Mouse (Mus musculus) left cerebral cortex, postnatal 14 days (tissue): ENCODE measurements at regions not wholly inside any gene's neighbourhood (a gene's known extent, or its start where the extent isn't known, plus 50 kb on each side); places are given as distances from the start of the nearest gene placed in this dataset.

Source experiments
- DNase-seq, 2 experiments: peaks; one replicate each; pipeline ENCODE4 v3.0.0; 2021 to 2022; ENCODE audit warnings: low spot score in 2 of 2, mixed read lengths in 1 of 2
- intact Hi-C: fragments of 180-260 bp; cut with DNase I; formaldehyde crosslinking; loops from one replicate; pipeline ENCODE4 v1.15.1; 2025
- microRNA-seq, 2 experiments: library from miRNA; unstranded; fragments of <30 nt; microRNA quantifications; one replicate each; pipeline ENCODE4 v1.2.0; 2022

- DNase-seq = no peak
- intact Hi-C loops = no loop called here
These were observed 512.8 kb upstream of the Mms22l start for GRCm38 (mm10) chr4:23983452-23983805.

- DNase-seq = no peak
- intact Hi-C loops = no loop called here
These were observed 512.2 kb upstream of the Mms22l start for GRCm38 (mm10) chr4:23984005-23984404.

- intact Hi-C loops = no loop called here
- DNase-seq = no peak
These were observed 510.3 kb upstream of the Mms22l start for GRCm38 (mm10) chr4:23985956-23986355.

- intact Hi-C loops = no loop called here
- no peak for DNase-seq
These were observed 502.4 kb upstream of the Mms22l start for GRCm38 (mm10) chr4:23993823-23994222.

- DNase-seq = no peak
- intact Hi-C loops = no loop called here
These were observed 501.8 kb upstream of the Mms22l start for GRCm38 (mm10) chr4:23994261-23994965.

GRCm38 (mm10) chr4:24006257-24006955 is 489.8 kb upstream of the Mms22l start:
- intact Hi-C loops = no loop called here
- no peak for DNase-seq

- DNase-seq = peak; percentile 9 to 63
- intact Hi-C loops = no loop called here
These were observed 476.8 kb upstream of the Mms22l start for GRCm38 (mm10) chr4:24019178-24020104.

Small RNA genes lying in the stretch of these regions (microRNA-seq; reads per million reads assigned to microRNA genes)
- 0 reads per million in 2 experiments for gene Gm25978
